Mouse (Mus musculus): ENCODE results near the gene Gga2. TPM values are rescaled to one million over a fixed set of nuclear protein-coding genes. Genes with fewer than 3 reads are reported as not detected.
A peak's percentile ranks its signal among the peaks of the same experiment; 100 is the strongest.

Gga2 gene
- total RNA-seq, 4 experiments from 2014 or later = 30.4 to 37.7 (median 35.3) TPM

- DNase-seq (ENCODE audit: low spot score in 2 of 2) = no peak
Measured at GRCm38 (mm10) chr7:122012370-122012769, 8.7 kb downstream of the Gga2 start.

- no peak for DNase-seq (ENCODE audit: low spot score in 2 of 2)
Measured at GRCm38 (mm10) chr7:122000396-122000795, 20.6 kb downstream of the Gga2 start.

GRCm38 (mm10) chr7:121995961-121996360 is 25.1 kb downstream of the Gga2 start:
- DNase-seq (ENCODE audit: low spot score in 2 of 2) = no peak

GRCm38 (mm10) chr7:121981307-121981871 is 39.6 kb downstream of the Gga2 start, which contains the start of gene Cog7:
Gene Cog7, minus strand, starts transcription at chr7:121981711.
- peak; percentile 87 to 96 for DNase-seq (ENCODE audit: low spot score in 2 of 2)

- DNase-seq (ENCODE audit: low spot score in 2 of 2) = no peak
Measured at GRCm38 (mm10) chr7:121975031-121975430, 46.0 kb downstream of the Gga2 start.

GRCm38 (mm10) chr7:121971698-121972097 is 49.3 kb downstream of the Gga2 start:
- no peak for DNase-seq (ENCODE audit: low spot score in 2 of 2)

- DNase-seq (ENCODE audit: low spot score in 2 of 2) = no peak
Measured at GRCm38 (mm10) chr7:121970250-121970649, 50.8 kb downstream of the Gga2 start.

- no peak for DNase-seq (ENCODE audit: low spot score in 2 of 2)
Measured at GRCm38 (mm10) chr7:121968816-121969215, 52.2 kb downstream of the Gga2 start.

- no peak for DNase-seq (ENCODE audit: low spot score in 2 of 2)
Measured at GRCm38 (mm10) chr7:121968242-121968641, 52.8 kb downstream of the Gga2 start.

- no peak for DNase-seq (ENCODE audit: low spot score in 2 of 2)
Measured at GRCm38 (mm10) chr7:121966169-121966568, 54.9 kb downstream of the Gga2 start.

- no peak for DNase-seq (ENCODE audit: low spot score in 2 of 2)
Measured at GRCm38 (mm10) chr7:121963883-121964398, 57.1 kb downstream of the Gga2 start.

GRCm38 (mm10) chr7:121962571-121962959 is 58.5 kb downstream of the Gga2 start:
- no peak for DNase-seq (ENCODE audit: low spot score in 2 of 2)

- no peak for DNase-seq (ENCODE audit: low spot score in 2 of 2)
Measured at GRCm38 (mm10) chr7:121961913-121962570, 59.0 kb downstream of the Gga2 start.

- no peak for DNase-seq (ENCODE audit: low spot score in 2 of 2)
Measured at GRCm38 (mm10) chr7:121955802-121956201, 65.2 kb downstream of the Gga2 start.

- no peak for DNase-seq (ENCODE audit: low spot score in 2 of 2)
Measured at GRCm38 (mm10) chr7:121954891-121955669, 65.9 kb downstream of the Gga2 start.

- DNase-seq (ENCODE audit: low spot score in 2 of 2) = no peak
Measured at GRCm38 (mm10) chr7:121947513-121947912, 73.5 kb downstream of the Gga2 start.

GRCm38 (mm10) chr7:121946196-121946595 is 74.8 kb downstream of the Gga2 start:
- DNase-seq (ENCODE audit: low spot score in 2 of 2) = no peak

GRCm38 (mm10) chr7:121942371-121942770 is 78.7 kb downstream of the Gga2 start:
- no peak for DNase-seq (ENCODE audit: low spot score in 2 of 2)

- DNase-seq (ENCODE audit: low spot score in 2 of 2) = no peak
Measured at GRCm38 (mm10) chr7:121941640-121942039, 79.4 kb downstream of the Gga2 start.

- DNase-seq (ENCODE audit: low spot score in 2 of 2) = no peak
Measured at GRCm38 (mm10) chr7:121941016-121941415, 80.0 kb downstream of the Gga2 start.

GRCm38 (mm10) chr7:121939729-121940128 is 81.3 kb downstream of the Gga2 start:
- DNase-seq (ENCODE audit: low spot score in 2 of 2) = peak; percentile 29 to 84

- DNase-seq (ENCODE audit: low spot score in 2 of 2) = no peak
Measured at GRCm38 (mm10) chr7:121939244-121939643, 81.8 kb downstream of the Gga2 start.

Measured in left cerebral cortex, adult 8-10 months (tissue).